Mouse (Mus musculus) urinary bladder, adult 2 months (tissue): Measurements from ENCODE around the gene Zfp771. TPM values are rescaled to one million over a fixed set of nuclear protein-coding genes. Genes with fewer than 3 reads are reported as not detected.
"Not testable (repeated sequence)": the region's sequence is repeated elsewhere in the genome, so short reads cannot be mapped to it uniquely, and the experiment has no call there.

Experiments
- DNase-seq: peaks from one replicate; pipeline ENCODE4 v3.0.0; 2022; ENCODE audit warnings: low spot score
- polyA plus RNA-seq: library from polyadenylated mRNA; depleted of rRNA; stranded (reverse); fragments of >200 nt; gene quantifications from 2 replicates; pipeline ENCODE4 v1.2.3, GENCODE M21; 2012

Zfp771 gene
- polyA plus RNA-seq, 1 experiment: 54.0 TPM

GRCm38 (mm10) chr7:127217901-127218642, 26.0 kb upstream of the Zfp771 start:
- DNase-seq: no peak

- DNase-seq: no peak
Measured at GRCm38 (mm10) chr7:127218670-127219069, 25.4 kb upstream of the Zfp771 start.

- no peak for DNase-seq
Measured at GRCm38 (mm10) chr7:127220440-127220839, 23.6 kb upstream of the Zfp771 start.

GRCm38 (mm10) chr7:127223106-127223505, 21.0 kb upstream of the Zfp771 start:
- DNase-seq: no peak

- DNase-seq: no peak
Measured at GRCm38 (mm10) chr7:127223515-127224478, 20.3 kb upstream of the Zfp771 start.

- no peak for DNase-seq
Measured at GRCm38 (mm10) chr7:127224616-127225015, 19.5 kb upstream of the Zfp771 start.

GRCm38 (mm10) chr7:127225147-127225995, 18.7 kb upstream of the Zfp771 start:
- DNase-seq: no peak

GRCm38 (mm10) chr7:127228615-127229303, 15.3 kb upstream of the Zfp771 start:
- DNase-seq: no peak

- DNase-seq: no peak
Measured at GRCm38 (mm10) chr7:127231376-127231775, 12.7 kb upstream of the Zfp771 start.

GRCm38 (mm10) chr7:127231826-127232621, 12.1 kb upstream of the Zfp771 start:
- DNase-seq: no peak

- DNase-seq: peak; percentile 82
Measured at GRCm38 (mm10) chr7:127232622-127233367, 11.3 kb upstream of the Zfp771 start, which contains the start of the genes Zfp553 and Sept1. Gene Zfp553, plus strand, starts transcription at chr7:127233061. Gene Sept1, minus strand, starts transcription at chr7:127233130.

- no peak for DNase-seq
Measured at GRCm38 (mm10) chr7:127233368-127233749, 10.7 kb upstream of the Zfp771 start.

GRCm38 (mm10) chr7:127233765-127234164, 10.3 kb upstream of the Zfp771 start:
- DNase-seq: no peak

GRCm38 (mm10) chr7:127234777-127235176, 9.3 kb upstream of the Zfp771 start:
- no peak for DNase-seq

- DNase-seq: no peak
Measured at GRCm38 (mm10) chr7:127243361-127243867, 660 bp upstream of the Zfp771 start.

GRCm38 (mm10) chr7:127244658-127245510, 810 bp downstream of the Zfp771 start:
- no peak for DNase-seq

GRCm38 (mm10) chr7:127250511-127250910, 6.4 kb downstream of the Zfp771 start:
- not testable (repeated sequence) for DNase-seq

GRCm38 (mm10) chr7:127252414-127252813, 8.3 kb downstream of the Zfp771 start:
- no peak for DNase-seq
